Mouse (Mus musculus) T-cell, adult 2 months (primary cell): ENCODE measurements around the gene Ivd.
A peak's percentile ranks its signal among the peaks of the same experiment; 100 is the strongest.

Source experiments
- DNase-seq: peaks from one replicate; pipeline ENCODE4 v3.0.0; 2022; ENCODE audit warnings: low spot score

Gene Ivd

DNA sequence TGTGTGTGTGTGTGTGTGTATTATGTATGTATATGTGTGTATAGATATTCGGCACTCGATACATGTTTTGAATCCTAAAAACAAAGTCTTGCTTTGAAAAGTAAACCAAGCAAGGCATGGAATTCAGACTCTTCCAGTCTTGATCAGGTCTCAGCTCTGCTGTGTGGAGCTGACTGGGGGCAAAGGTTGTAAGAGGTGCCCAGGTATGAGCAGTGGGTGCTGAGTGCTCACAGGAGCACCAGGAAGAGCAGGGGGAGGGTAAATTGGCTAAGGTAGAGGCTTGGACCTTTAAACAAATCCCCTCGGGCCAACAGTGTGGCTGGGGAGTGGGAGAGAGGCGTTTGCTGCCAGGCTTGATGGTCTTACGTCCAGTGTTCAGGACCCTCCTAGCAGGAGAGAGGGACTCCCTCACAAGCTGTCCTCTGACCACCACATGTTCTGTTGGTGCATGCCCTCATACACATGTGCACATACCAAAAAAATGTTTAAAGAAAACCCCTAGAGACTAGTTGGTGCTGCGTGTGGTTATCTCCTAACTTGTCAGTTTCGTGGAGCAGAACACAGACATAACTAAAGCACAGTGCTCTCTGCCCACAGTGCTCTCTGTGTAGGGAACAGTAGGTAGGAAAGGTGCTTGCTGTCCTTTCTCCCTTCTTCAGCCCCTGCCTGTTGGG, 49.0 kb downstream of the Ivd start:
- no peak for DNase-seq

DNA sequence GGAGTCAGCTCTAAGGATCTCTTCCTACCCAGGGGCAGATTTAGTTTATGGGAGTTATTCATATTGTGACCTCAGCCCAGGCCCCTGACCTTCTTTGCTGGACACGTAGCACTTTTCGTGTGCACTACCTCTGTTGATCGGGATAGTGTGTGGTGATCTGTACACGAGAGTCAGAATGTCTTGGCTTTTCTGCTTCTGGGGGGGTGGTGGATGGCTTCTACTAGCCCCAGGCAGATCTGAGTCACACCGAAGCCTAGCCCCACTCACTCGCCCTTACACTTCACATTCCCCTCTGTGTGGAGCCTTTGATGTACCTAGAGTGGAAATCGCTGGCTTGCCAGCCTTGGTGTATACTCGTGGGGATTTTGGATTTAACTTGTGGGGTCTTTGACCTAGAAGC, 51.0 kb downstream of the Ivd start:
- no peak for DNase-seq

- DNase-seq = no peak
These were observed 52.0 kb downstream of the Ivd start for GRCm38 (mm10) chr2:118913551-118914276.

DNA sequence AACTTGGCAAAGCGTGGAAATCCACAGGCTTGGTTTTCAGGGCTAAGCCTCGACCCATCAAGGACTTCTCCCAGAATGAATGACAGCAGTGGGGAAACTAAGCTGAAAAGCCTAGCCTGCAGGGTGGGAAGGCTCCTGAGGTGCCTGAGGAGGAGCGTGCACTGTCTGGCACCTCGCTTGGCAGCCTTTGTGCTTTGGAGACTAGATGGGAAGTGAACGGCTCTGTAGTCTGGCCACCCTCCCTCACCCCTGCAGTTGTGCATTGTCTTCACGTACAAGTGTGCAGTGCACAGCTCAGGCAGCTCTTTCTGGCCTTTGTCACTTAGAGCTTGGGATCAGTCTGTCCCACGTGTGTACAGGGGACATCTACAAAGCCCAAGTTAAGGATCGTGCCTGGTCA, 52.9 kb downstream of the Ivd start:
- DNase-seq = no peak

GRCm38 (mm10) chr2:118916436-118916835, 54.7 kb downstream of the Ivd start:
- no peak for DNase-seq

DNA sequence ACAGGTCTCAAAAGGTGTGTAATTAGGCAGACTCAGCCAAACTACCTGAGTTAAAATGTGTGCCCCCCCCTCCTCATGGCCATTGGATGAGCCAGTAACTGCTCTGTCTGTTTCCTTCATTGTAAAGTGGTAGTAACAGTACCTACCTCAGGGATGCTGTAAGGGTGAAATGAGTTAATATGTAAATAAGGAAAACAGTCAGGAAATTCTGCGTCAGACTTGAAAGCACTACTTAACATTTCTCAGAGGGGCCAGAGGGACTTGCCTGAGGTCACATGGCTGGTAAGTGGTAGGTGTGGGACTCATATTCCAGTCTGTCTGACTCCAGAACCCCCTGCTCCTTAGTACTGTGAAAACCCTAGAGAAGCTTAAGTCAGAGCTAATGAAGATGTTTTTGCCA, 56.8 kb downstream of the Ivd start:
- no peak for DNase-seq

GRCm38 (mm10) chr2:118920428-118920827, 58.7 kb downstream of the Ivd start:
- DNase-seq = no peak

- DNase-seq = no peak
These were observed 64.2 kb downstream of the Ivd start for GRCm38 (mm10) chr2:118925952-118926351.

DNA sequence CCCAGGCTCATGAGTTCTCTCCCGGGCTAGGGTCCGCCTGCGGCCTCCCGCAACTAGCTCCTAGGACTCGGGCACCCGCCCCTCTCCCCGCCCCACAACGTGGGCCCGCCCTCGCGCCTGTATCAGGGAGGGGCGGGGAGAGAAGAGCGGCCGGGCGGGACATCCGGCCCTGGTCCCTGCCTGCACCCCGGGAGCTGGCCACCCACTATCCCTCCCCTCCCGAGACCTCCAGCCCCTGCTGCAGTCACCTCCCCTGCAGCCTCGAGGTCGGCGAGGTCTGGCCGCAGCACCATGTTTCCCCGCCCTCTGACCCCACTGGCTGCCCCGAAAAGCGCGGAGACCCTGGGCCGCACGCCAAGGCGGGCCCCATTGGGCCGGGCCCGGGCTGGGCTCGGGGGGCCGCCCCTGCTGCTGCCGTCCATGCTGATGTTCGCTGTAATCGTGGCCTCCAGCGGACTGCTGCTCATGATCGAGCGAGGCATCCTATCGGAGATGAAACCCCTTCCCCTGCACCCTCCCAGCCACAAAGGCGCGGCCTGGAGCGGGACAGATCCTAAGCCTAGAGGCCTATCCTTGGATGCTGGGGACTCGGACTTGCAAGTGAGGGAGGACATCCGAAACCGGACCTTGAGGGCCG, 64.7 kb downstream of the Ivd start, which contains the start of gene Chst14:
Gene Chst14 (plus strand): TSS at position 136 of the 637 bp plus-strand sequence.
- peak; percentile 59 for DNase-seq

DNA sequence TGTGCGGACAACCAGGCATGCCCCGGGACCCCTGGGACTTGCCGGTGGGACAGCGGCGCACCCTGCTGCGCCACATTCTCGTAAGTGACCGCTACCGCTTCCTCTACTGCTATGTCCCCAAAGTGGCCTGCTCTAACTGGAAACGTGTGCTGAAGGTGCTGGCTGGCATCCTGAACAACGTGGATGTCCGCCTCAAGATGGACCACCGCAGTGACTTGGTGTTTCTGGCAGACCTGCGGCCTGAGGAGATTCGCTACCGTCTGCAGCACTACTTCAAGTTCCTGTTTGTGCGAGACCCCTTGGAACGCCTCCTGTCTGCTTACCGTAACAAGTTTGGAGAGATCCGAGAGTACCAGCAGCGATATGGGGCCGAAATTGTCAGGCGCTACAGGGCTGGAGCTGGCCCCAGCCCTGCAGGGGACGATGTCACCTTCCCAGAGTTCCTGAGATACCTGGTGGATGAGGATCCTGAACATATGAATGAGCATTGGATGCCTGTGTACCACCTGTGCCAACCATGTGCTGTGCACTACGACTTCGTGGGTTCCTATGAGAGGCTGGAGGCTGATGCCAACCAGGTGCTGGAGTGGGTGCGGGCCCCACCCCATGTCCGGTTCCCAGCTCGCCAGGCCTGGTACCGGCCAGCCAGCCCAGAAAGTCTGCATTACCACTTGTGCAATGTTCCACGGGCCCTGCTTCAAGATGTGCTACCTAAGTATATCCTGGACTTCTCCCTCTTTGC, 65.4 kb downstream of the Ivd start:
- no peak for DNase-seq
